Mouse (Mus musculus): ENCODE measurements around the gene Kcnq1.
A peak's percentile ranks its signal among the peaks of the same experiment; 100 is the strongest.

Gene Kcnq1

GRCm38 (mm10) chr7:143265386-143265785 lies 159.2 kb downstream of the Kcnq1 start:
- DNase-seq (ENCODE audit: extremely low spot score, low spot score) = peak; percentile 11

DNA sequence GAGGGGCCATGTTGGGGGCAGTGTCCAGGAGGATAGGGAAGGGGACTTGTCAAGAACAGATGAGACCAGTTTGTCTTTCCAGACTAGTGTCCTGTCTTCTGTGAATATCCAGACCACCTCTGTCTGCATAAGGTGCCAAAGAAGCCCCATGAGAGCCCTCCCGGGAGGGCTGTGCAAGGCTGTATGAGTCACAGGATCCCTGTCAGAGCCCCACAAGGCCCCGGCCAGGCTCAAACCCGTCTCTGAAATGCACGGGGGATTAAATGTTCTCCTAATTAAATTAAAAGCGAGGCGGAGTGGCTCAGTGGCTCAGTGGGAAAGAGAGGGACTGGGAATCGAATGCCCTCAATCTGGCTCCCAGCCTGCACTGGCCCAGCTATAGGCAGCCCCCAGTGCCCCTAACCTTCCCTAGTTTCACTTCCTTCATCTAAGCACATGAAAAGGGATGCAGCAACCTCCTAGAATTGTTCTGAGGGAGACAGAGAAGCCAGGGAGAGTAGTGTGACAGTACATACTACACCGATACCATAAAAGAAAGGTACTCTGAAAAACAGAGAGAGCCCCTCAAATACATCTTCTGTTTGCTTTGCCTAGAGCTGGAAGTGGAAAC lies 159.8 kb downstream of the Kcnq1 start:
- DNase-seq (ENCODE audit: extremely low spot score, low spot score) = peak; percentile 11

DNA sequence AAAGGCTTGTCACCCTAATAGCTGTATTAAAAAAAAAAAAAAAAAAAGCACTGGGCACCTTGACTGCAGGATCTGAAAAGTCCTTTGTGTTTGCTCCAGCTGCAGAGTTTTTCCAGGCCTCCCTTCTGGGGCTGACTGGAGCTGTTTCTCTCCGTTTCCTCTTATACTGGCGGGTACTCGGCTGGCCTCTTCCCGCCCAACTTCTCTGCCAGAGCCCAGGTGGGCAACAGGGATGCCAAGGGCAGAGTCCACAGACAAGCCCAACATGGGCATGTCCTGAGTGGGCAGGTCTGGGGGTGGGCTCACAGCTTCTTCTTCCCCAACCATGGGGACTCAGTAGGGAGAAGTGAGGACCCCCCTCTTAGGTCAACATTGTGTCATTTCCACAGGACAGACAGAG lies 167.6 kb downstream of the Kcnq1 start:
- DNase-seq (ENCODE audit: extremely low spot score, low spot score) = no peak

DNA sequence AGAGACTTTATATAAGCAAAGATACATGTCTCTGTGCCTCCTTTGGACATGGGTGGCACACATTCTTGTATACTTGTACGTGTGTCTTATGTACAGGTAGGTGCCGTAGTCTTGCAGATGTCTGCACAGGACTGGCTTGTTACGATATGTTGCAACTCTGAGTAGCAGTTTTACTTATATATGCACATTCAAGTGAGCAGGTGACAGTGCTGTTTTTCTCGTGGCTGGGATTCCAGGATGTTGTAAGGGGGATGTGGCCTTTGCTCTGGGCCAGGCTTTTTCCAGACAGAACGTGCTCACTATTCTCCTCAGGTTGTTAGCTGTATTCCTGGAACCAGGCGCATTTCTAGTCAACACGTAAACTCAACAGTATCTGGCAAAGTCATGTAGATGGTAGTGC lies 168.9 kb downstream of the Kcnq1 start:
- DNase-seq (ENCODE audit: extremely low spot score, low spot score) = no peak

- no peak for DNase-seq (ENCODE audit: extremely low spot score, low spot score)
These were observed 177.5 kb downstream of the Kcnq1 start for GRCm38 (mm10) chr7:143283625-143284024.

DNA sequence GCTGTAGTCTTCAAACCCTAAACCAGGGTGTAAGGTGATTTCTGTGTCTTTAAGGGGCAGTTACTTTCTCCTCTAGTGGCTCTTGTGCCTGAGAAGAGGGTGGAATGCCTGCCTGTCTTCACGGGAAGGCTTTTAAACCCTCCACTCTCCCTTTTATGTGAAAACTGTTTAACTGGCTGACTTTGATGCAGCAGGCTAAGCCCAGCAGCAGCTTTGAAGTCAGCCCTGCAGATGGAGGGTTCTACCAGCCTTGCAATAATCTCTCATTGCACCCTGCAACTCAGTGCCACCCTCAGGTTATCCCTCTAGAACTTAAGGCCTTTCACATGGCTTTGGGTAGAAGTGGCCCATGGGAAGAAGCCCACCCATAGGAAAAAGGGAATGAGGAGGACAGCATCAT lies 178.7 kb downstream of the Kcnq1 start:
- DNase-seq (ENCODE audit: extremely low spot score, low spot score) = no peak

DNA sequence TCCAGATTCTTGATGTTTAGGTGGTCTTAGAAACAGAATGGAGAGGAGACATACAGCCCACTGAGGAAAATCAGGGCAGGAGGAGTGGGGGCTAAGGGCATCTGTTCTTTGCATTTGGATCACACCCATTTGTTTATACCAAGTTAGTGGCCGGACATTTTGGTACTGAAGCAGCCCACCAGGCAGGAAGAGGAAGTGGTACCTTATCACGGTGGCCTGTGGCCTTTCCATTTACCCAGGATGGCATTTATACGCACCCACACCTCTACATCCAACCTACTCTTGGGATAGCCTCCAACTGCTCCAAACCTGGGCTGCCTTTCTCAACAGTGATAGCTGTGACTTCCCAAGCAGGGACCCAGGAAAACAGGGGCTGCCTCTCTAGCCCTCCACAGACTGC lies 179.3 kb downstream of the Kcnq1 start:
- DNase-seq (ENCODE audit: extremely low spot score, low spot score) = no peak

- no peak for DNase-seq (ENCODE audit: extremely low spot score, low spot score)
These were observed 180.5 kb downstream of the Kcnq1 start for GRCm38 (mm10) chr7:143286532-143287290.

GRCm38 (mm10) chr7:143288135-143288534 lies 182.0 kb downstream of the Kcnq1 start:
- DNase-seq (ENCODE audit: extremely low spot score, low spot score) = no peak

DNA sequence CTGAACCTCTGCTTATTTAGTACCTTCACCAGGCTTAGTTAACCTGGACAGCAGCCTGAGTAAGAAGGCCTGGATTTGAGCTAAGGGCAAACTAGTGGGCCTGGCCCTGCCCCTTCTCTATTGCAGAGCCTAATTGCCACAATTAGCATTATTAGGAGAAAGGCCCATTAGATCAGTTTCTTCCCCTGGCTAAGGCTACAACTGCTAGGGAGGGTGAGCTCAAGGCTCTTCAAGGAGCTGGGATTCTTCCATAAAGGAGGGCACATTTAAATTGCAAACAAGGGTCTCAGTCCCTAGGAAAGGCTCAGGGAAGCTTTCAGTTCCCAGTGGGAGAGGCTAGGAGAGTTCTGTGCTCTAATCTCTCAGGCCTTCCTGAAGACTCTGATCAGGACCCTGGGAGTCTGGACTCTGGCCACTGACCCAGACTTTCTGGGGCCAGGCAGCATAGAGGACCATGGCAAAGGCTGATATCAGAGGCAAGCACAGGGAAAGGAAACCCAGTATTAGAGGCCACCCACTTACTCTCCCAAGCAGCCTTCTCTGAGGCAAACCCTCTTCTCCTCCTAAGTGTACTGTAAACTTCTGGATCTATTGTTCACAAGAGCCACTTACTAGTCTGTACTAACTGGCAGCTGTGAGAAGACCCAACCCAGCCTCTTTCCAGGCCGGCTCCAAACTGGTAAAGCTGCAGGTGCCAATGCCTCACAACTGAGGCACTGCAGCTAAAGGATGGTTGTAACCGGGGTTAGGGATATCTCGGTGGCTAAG lies 183.1 kb downstream of the Kcnq1 start:
- DNase-seq (ENCODE audit: extremely low spot score, low spot score) = no peak

GRCm38 (mm10) chr7:143294690-143295355 lies 188.7 kb downstream of the Kcnq1 start:
- peak; percentile 43 for DNase-seq (ENCODE audit: extremely low spot score, low spot score)

GRCm38 (mm10) chr7:143295356-143296000 lies 189.3 kb downstream of the Kcnq1 start:
- DNase-seq (ENCODE audit: extremely low spot score, low spot score) = peak; percentile 56

DNA sequence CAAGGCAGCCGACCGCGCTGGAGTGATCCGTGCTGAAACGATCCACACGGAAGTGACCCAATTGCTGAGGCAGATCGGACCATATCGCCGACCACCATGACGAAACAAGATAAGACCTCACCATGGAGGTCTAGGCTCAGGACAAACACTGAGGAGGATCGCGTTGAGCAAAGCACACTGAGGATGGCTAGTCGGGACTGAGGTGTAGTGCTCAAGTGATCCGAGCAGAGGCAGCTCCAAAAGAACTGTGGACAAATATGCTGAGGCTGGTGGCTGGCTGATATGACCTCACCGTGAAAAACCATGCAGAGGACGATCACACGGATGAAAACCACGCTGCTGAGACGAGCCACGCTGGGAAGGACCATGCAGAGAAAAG lies 189.8 kb downstream of the Kcnq1 start:
- no peak for DNase-seq (ENCODE audit: extremely low spot score, low spot score)

GRCm38 (mm10) chr7:143296384-143296801 lies 190.2 kb downstream of the Kcnq1 start:
- DNase-seq (ENCODE audit: extremely low spot score, low spot score) = peak; percentile 78

GRCm38 (mm10) chr7:143300037-143300436 lies 193.9 kb downstream of the Kcnq1 start:
- no peak for DNase-seq (ENCODE audit: extremely low spot score, low spot score)

DNA sequence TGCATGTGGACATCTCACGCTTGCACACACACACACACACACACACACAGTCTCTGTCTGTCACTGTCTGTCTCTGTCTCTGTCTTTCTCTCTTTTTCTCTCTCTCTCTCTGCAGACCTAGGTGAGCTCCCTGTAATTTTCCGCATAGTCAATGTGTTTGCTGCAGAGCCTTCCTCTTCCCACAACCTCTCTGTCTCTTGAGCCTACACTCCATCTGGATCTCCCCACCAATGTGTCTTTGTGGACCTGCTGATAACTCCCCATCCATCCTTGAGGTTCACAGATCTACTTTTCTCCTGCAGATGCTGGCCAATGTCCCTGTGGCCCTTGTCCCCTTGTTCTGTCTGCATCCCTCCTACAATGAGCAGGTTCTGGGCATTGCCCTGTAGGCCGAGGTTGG lies 194.5 kb downstream of the Kcnq1 start:
- DNase-seq (ENCODE audit: extremely low spot score, low spot score) = no peak

DNA sequence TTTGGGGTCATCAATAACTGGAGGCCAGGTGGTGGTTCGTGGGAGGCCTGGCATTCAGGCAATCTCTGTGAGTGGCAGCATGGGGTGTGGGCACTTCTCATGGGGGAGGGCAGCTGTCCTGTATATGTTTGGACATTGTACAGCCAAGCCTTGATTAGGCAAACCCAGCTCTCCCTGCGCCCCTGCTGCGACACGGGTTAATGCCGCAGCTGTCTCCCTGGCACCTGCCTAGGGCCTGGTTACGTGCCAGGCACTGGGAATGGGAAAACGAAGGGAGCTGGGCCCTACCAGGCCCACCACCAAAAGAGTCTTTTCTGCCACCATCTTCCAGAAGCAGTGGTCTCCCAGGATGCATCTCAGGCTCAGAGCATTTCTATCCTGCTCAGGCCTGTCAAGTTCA lies 196.0 kb downstream of the Kcnq1 start:
- no peak for DNase-seq (ENCODE audit: extremely low spot score, low spot score)

DNA sequence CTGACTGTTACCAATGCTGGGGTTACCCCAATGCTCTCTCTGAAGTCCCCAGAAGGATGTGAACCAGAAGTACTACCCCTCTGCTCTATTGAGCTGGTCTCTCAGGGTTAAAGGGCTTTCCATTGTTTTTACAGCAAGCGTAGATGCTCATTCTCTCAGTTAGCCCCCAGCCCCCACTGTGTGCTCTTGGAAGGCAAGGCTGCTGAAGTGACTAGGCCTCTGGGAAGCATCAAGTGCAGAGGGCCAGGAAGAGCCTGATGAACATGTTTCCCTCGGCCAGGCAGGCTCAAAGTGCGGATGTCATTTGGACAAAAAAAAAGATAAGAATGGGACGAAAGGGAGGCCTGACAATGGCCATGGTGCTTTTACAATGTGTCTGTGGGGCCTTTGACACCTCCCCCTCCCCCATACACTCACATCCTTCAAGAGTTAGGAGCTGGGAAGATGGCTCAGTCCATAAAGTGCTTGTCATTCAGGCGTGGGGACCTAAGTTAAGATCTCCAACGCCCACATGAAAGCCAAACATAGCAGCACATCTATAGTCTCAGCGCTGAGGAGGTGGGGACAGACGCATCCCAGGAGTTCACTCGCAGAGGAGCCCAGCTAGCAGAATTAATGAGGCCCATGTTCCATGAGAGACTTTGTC lies 196.6 kb downstream of the Kcnq1 start:
- DNase-seq (ENCODE audit: extremely low spot score, low spot score) = no peak

GRCm38 (mm10) chr7:143303557-143303956 lies 197.4 kb downstream of the Kcnq1 start:
- no peak for DNase-seq (ENCODE audit: extremely low spot score, low spot score)

- peak; percentile 31 for DNase-seq (ENCODE audit: extremely low spot score, low spot score)
These were observed 199.6 kb downstream of the Kcnq1 start for GRCm38 (mm10) chr7:143305808-143306207.

DNA sequence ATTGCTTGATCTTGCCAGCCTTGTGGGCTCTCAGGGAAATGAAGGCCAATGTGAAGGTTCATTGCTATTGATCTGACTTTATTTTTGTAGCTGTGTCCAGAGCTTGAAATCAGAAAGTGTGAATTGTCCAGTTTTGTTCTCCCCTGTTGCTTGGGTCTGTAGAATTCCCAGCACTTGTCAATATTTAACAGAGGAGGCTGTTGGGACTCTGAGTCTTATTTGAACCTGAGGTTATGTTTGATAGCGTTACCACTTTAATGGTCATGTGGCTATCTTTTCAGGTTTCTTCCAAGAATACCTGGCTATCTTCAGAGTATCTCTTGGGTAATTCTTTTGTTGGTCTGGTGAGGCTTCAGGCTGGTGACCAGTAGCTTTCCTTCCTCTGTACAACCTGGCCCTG lies 201.8 kb downstream of the Kcnq1 start:
- no peak for DNase-seq (ENCODE audit: extremely low spot score, low spot score)

Measured in neural tube, embryonic 10.5 days (tissue).